Mouse (Mus musculus) layer of hippocampus, postnatal 14 days (tissue): ENCODE measurements around the gene Galm. TPM values are rescaled to one million over a fixed set of nuclear protein-coding genes. Genes with fewer than 3 reads are reported as not detected.
"Not testable (repeated sequence)": the region's sequence is repeated elsewhere in the genome, so short reads cannot be mapped to it uniquely, and the experiment has no call there.

Experiments
- DNase-seq, 2 experiments: peaks; one replicate each; pipeline ENCODE4 v3.0.0; 2021 to 2022; ENCODE audit warnings: low spot score in 2 of 2, mixed read lengths in 1 of 2
- total RNA-seq, 2 experiments: library from RNA; stranded (reverse); gene quantifications; 2 replicates each; pipeline ENCODE4 v1.2.3; 2021

Gene Galm
- total RNA-seq, 2 experiments from 2014 or later = 4.0 to 5.0 TPM

- peak in 1 of 2 experiments; percentile 24 for DNase-seq
Observed at GRCm38 (mm10) chr17:80206301-80206670, 79.0 kb downstream of the Galm start.

GRCm38 (mm10) chr17:80206671-80207581, 79.7 kb downstream of the Galm start, which contains the start of the genes Srsf7 and Ttc39d:
TSS of gene Srsf7 (minus strand) at chr17:80207307.
TSS of gene Ttc39d (plus strand) at chr17:80207460.
- DNase-seq = peak; percentile 98 to 99

- not testable (repeated sequence) for DNase-seq
Observed at GRCm38 (mm10) chr17:80213998-80214397, 86.7 kb downstream of the Galm start.

GRCm38 (mm10) chr17:80220131-80220530, 92.9 kb downstream of the Galm start:
- DNase-seq = no peak

DNA sequence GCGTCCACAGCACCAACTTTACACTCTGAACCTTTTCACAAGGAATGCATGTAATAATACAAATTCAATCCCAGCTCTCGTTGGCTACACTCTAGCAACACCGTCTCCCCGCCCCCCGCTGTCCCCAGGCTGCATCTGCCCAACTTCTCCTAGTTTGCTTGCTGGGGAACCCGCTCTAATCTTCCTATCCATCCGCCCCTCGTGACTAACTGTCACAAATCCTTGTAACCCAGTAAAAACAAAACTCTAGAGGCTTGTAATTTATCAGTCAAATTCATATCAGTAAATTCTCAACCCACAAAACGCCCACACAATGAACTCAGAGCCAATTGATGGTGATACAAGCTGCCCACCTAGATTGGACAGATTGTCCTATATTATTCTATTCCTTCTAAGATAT, 93.9 kb downstream of the Galm start:
- DNase-seq = no peak

GRCm38 (mm10) chr17:80221890-80222628, 94.8 kb downstream of the Galm start:
- DNase-seq = no peak

GRCm38 (mm10) chr17:80223829-80224228, 96.6 kb downstream of the Galm start:
- DNase-seq = no peak

- DNase-seq = peak; percentile 81 to 91
Observed at GRCm38 (mm10) chr17:80224326-80225116, 97.2 kb downstream of the Galm start, which contains the start of gene Gemin6. TSS of gene Gemin6 (plus strand) at chr17:80224441.

- not testable (repeated sequence) for DNase-seq
Observed at GRCm38 (mm10) chr17:80225142-80225541, 97.9 kb downstream of the Galm start.

GRCm38 (mm10) chr17:80229396-80229795, 102.1 kb downstream of the Galm start:
- peak in 1 of 2 experiments; percentile 19 for DNase-seq

- DNase-seq = no peak
Observed at GRCm38 (mm10) chr17:80233844-80234243, 106.6 kb downstream of the Galm start.

DNA sequence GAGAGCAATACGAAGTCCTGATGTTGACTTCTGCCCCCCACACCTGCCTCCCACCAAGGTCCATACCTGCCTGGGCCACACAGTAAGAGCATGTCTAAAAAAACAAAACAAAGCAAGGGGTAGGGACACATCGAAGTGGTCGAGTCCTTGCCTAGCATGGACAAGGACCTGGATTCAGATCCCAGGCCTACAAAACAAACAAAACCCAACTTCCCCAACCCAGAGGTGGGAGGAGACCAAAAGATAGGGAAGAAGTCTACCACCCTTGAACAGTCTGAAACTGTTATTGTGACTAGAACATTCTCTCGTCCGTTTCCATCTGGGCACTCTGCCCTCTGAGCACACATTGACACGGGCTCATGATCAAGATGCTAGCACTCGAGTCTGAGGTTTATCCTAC, 107.1 kb downstream of the Galm start:
- no peak for DNase-seq

Other genes with a start within 250 kb of the Galm start
- 10 to 100 TPM; 51.4 to 59.3 TPM for gene Atl2, start 231.3 kb upstream of the Galm start, total RNA-seq
- 10 to 100 TPM; 59.5 to 65.4 TPM for gene Hnrnpll, start 65.1 kb upstream of the Galm start, total RNA-seq
- 100 to 1,000 TPM; 109 to 120 TPM for gene Srsf7, start 79.8 kb downstream of the Galm start, total RNA-seq
- gene Ttc39d, start 80.0 kb downstream of the Galm start, total RNA-seq = under 1 TPM; 0.19 to 0.41 TPM
- gene Gemin6, start 97.0 kb downstream of the Galm start, total RNA-seq = 1 to 10 TPM; 3.9 to 4.7 TPM
- gene Morn2, start 162.7 kb downstream of the Galm start, total RNA-seq = 10 to 100 TPM; 17.2 to 19.0 TPM
- gene Dhx57, start 163.0 kb downstream of the Galm start, total RNA-seq = 10 to 100 TPM; 38.2 to 41.7 TPM
- 1 to 10 TPM; 1.7 to 2.4 TPM for gene Arhgef33, start 179.9 kb downstream of the Galm start, total RNA-seq
- 1 to 10 TPM; 1.3 to 2.1 TPM for gene Gm10190, start 246.1 kb downstream of the Galm start, total RNA-seq